Mouse (Mus musculus) neutrophil, adult 5-6 weeks (primary cell): ENCODE data around the gene Elmod2. TPM values are rescaled to one million over a fixed set of nuclear protein-coding genes. Genes with fewer than 3 reads are reported as not detected.

Experiments used
- ATAC-seq: fragments of 151-379, 151-347 bp; 2 replicates; pipeline ENCODE4 v1.8.0; 2017; ENCODE audit warnings: mild to moderate bottlenecking, moderate TSS enrichment; ENCODE audit not compliant: insufficient number of reproducible peaks, poor library complexity, low FRiP score, severe bottlenecking; ENCODE audit errors: extremely low read depth
- total RNA-seq: library from RNA; stranded (forward); fragments of 200-1000 nt; gene quantifications from 2 replicates; pipeline ENCODE4 v1.2.3, GENCODE M21; 2017

Gene Elmod2
- total RNA-seq, 1 experiment from 2014 or later = 36.1 TPM

- no peak for ATAC-seq
Measured at GRCm38 (mm10) chr8:83297375-83297774, 34.9 kb downstream of the Elmod2 start.

GRCm38 (mm10) chr8:83290176-83290575, 42.1 kb downstream of the Elmod2 start, which contains the start of gene Ucp1:
Ucp1 (plus strand) TSS chr8:83290352.
- ATAC-seq = no peak

- ATAC-seq = no peak
Measured at GRCm38 (mm10) chr8:83285391-83285790, 46.9 kb downstream of the Elmod2 start.

- no peak for ATAC-seq
Measured at GRCm38 (mm10) chr8:83278431-83278830, 53.9 kb downstream of the Elmod2 start.

- ATAC-seq = no peak
Measured at GRCm38 (mm10) chr8:83274470-83274869, 57.8 kb downstream of the Elmod2 start.

- ATAC-seq = no peak
Measured at GRCm38 (mm10) chr8:83272464-83272863, 59.8 kb downstream of the Elmod2 start.

GRCm38 (mm10) chr8:83271172-83271571, 61.1 kb downstream of the Elmod2 start:
- ATAC-seq = 0 out of 2 replicates have a peak, but pooled peaks have one; percentile 6

Other genes starting within 250 kb of the Elmod2 start
- 2.3 and 2.6 TPM in 2 replicates for gene Tbc1d9, start 167.1 kb downstream of the Elmod2 start, total RNA-seq
- 0.98 and 1.2 TPM in 2 replicates for gene Gm10645, start 166.3 kb downstream of the Elmod2 start, total RNA-seq
- not detected in 2 replicates for gene Ucp1, start 42.1 kb downstream of the Elmod2 start, total RNA-seq
- not detected in 2 replicates for gene Mgat4d, start 16.0 kb upstream of the Elmod2 start, total RNA-seq
- not detected in 2 replicates for gene Clgn, start 57.4 kb upstream of the Elmod2 start, total RNA-seq
- gene Scoc, start 125.9 kb upstream of the Elmod2 start, total RNA-seq = 18.7 and 20.5 TPM in 2 replicates
- gene Olfr370, start 203.3 kb upstream of the Elmod2 start, total RNA-seq = not detected in 2 replicates
- 89.4 and 91.9 TPM in 2 replicates for gene Ndufb7, start 234.2 kb upstream of the Elmod2 start, total RNA-seq